Mouse (Mus musculus) c-Kit-positive CD71-positive TER-119-positive erythroid progenitor cells, embryonic 14.5 days (primary cell): ENCODE data around the gene Oxld1.
A peak's percentile ranks its signal among the peaks of the same experiment; 100 is the strongest.
"Not testable (repeated sequence)": the region's sequence is repeated elsewhere in the genome, so short reads cannot be mapped to it uniquely, and the experiment has no call there.

Source experiments
- DNase-seq: peaks from one replicate; pipeline ENCODE4 v3.0.0-alpha.2; 2013; ENCODE audit warnings: low spot score

The Oxld1 gene

GRCm38 (mm10) chr11:120423569-120424295, 34.1 kb downstream of the Oxld1 start:
- DNase-seq, result peak; percentile 57

GRCm38 (mm10) chr11:120422651-120423568, 35.0 kb downstream of the Oxld1 start:
- DNase-seq, result no peak

GRCm38 (mm10) chr11:120418592-120418991, 39.3 kb downstream of the Oxld1 start:
- no peak for DNase-seq

- DNase-seq, result no peak
Measured at GRCm38 (mm10) chr11:120417852-120418251, 40.0 kb downstream of the Oxld1 start.

GRCm38 (mm10) chr11:120413621-120414020, 44.2 kb downstream of the Oxld1 start:
- DNase-seq, result not testable (repeated sequence)
